Mouse (Mus musculus): ENCODE results near the gene Ntmt1.

The Ntmt1 gene

GRCm38 (mm10) chr2:30807648-30808295, at the start of gene Ntmt1:
TSS of gene Ntmt1 (plus strand) at chr2:30807826.
- DNase-seq (ENCODE audit: low spot score), result peak; percentile 99

- DNase-seq (ENCODE audit: low spot score), result no peak
Measured at GRCm38 (mm10) chr2:30758341-30759087, 49.1 kb upstream of the Ntmt1 start.

GRCm38 (mm10) chr2:30759088-30759374, 48.6 kb upstream of the Ntmt1 start:
- no peak for DNase-seq (ENCODE audit: low spot score)

GRCm38 (mm10) chr2:30759442-30759841, 48.2 kb upstream of the Ntmt1 start:
- DNase-seq (ENCODE audit: low spot score), result no peak

GRCm38 (mm10) chr2:30759858-30760547, 47.6 kb upstream of the Ntmt1 start:
- DNase-seq (ENCODE audit: low spot score), result no peak

GRCm38 (mm10) chr2:30760706-30761105, 46.9 kb upstream of the Ntmt1 start:
- DNase-seq (ENCODE audit: low spot score), result no peak

- no peak for DNase-seq (ENCODE audit: low spot score)
Measured at GRCm38 (mm10) chr2:30766446-30766845, 41.2 kb upstream of the Ntmt1 start.

GRCm38 (mm10) chr2:30767626-30768240, 39.9 kb upstream of the Ntmt1 start:
- DNase-seq (ENCODE audit: low spot score), result no peak

- no peak for DNase-seq (ENCODE audit: low spot score)
Measured at GRCm38 (mm10) chr2:30768529-30768928, 39.1 kb upstream of the Ntmt1 start.

- DNase-seq (ENCODE audit: low spot score), result peak; percentile 33
Measured at GRCm38 (mm10) chr2:30769187-30769586, 38.4 kb upstream of the Ntmt1 start.

- no peak for DNase-seq (ENCODE audit: low spot score)
Measured at GRCm38 (mm10) chr2:30771368-30771805, 36.2 kb upstream of the Ntmt1 start.

- DNase-seq (ENCODE audit: low spot score), result peak; percentile 88
Measured at GRCm38 (mm10) chr2:30771806-30772460, 35.7 kb upstream of the Ntmt1 start.

GRCm38 (mm10) chr2:30772581-30773312, 34.9 kb upstream of the Ntmt1 start:
- DNase-seq (ENCODE audit: low spot score), result peak; percentile 68

GRCm38 (mm10) chr2:30773313-30774005, 34.2 kb upstream of the Ntmt1 start:
- no peak for DNase-seq (ENCODE audit: low spot score)

- DNase-seq (ENCODE audit: low spot score), result peak; percentile 42
Measured at GRCm38 (mm10) chr2:30775955-30776354, 31.7 kb upstream of the Ntmt1 start.

- DNase-seq (ENCODE audit: low spot score), result no peak
Measured at GRCm38 (mm10) chr2:30777266-30777665, 30.4 kb upstream of the Ntmt1 start.

GRCm38 (mm10) chr2:30778235-30778634, 29.4 kb upstream of the Ntmt1 start:
- DNase-seq (ENCODE audit: low spot score), result no peak

- no peak for DNase-seq (ENCODE audit: low spot score)
Measured at GRCm38 (mm10) chr2:30779241-30779640, 28.4 kb upstream of the Ntmt1 start.

GRCm38 (mm10) chr2:30782312-30783290, 25.0 kb upstream of the Ntmt1 start:
- no peak for DNase-seq (ENCODE audit: low spot score)

GRCm38 (mm10) chr2:30783346-30783745, 24.3 kb upstream of the Ntmt1 start:
- peak; percentile 42 for DNase-seq (ENCODE audit: low spot score)
